20 mouse cellular contexts compared by ENCODE assay signal in the genomic region with DNA sequence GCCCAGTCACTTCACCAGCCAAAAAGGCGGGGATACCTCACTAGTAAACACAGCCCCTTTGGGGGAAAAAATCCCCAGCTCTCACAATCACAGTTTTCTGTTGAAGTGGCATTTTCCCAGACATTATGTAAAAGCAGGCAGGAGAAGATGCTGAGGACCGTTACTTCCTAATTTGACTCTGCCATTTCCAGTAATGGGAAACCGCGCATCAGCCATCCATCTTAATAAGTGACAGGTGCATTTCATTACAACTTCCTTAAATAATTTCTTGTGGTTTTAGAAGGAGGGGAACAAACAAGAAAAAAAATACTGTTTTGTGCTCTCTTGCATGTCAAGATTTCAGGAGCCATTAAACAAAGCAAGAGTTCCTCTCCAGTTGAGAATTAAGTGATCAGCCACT.
DNase-seq lines count a peak whose midpoint lies in the region; ATAC-seq and TF ChIP-seq lines count a peak whose summit lies in the region.
"Had no signal": no experiment of that assay in that cellular context is flagged by ENCODE, and none has a peak within 500 bp of the region (broad histone marks: within the 10 kb centered on the region; RNA-seq: fewer than 3 reads in every experiment).

No protein-coding gene starts in this region.

- ATAC-seq in common myeloid progenitor, adult 5-6 weeks (replicated peaks; ENCODE audit: low read depth, poor library complexity, severe bottlenecking), result peak; percentile 56; the same call in 1 of the 2 replicates
- peak; percentile 14; the same call in 1 of the 2 replicates for ATAC-seq in granulocyte monocyte progenitor cell, adult 5-6 weeks (replicated peaks; ENCODE audit: poor library complexity, severe bottlenecking)
- peak; percentile 56; a peak in 3 of 4 replicates for ATAC-seq in hematopoietic stem cell, adult 5-6 weeks (replicated peaks in 1 of 2; ENCODE audit: insufficient read depth in 1 of 2, low FRiP score in 2 of 2, low TSS enrichment in 1 of 2, low read depth in 1 of 2, poor library complexity in 2 of 2, severe bottlenecking in 2 of 2)
- peak; percentile 44; the same call in 1 of the 2 replicates for ATAC-seq in megakaryocyte progenitor cell, adult 5-6 weeks (replicated peaks; ENCODE audit: poor library complexity)
- ATAC-seq in CD4-positive, CD25-positive, alpha-beta regulatory T cell, adult 4 months, result no peak
- ATAC-seq: activated CD4-positive, CD25-positive, alpha-beta regulatory T cell, adult 4 months; Patski had no signal

- H3K27ac ChIP-seq in left cerebral cortex, adult 2 months, result no peak overlapping the region

- intact Hi-C loops in left cerebral cortex, adult 2 months (cut with DNase I), result no loop called here

- no peak for TF ChIP-seq CTCF in left cerebral cortex, adult 2 months (IDR thresholded peaks at IDR 0.05)

- no peak overlapping the region for H3K4me3 ChIP-seq in left cerebral cortex, adult 2 months

- no peak for DNase-seq in adrenal gland, postnatal 10 days
- DNase-seq in adrenal gland, postnatal 14 days, result no peak
- DNase-seq in left cerebral cortex, adult 2 months (ENCODE audit: extremely low spot score in 1 of 2, low spot score in 2 of 2), result no peak
- DNase-seq: adrenal gland, adult 2 months; adrenal gland, adult 8-10 months; adrenal gland, postnatal 25 days; adrenal gland, postnatal 36 days; B cell, adult 2 months; cerebellum, adult 11 months; cerebellum, adult 11-12 months; cerebellum, adult 18-20 months; cerebellum, adult 2 months; cerebellum, adult 8-10 months had no signal
